Mouse (Mus musculus) brain, embryonic 14.5 days (tissue): ENCODE measurements around the gene Nacc2. TPM values are rescaled to one million over a fixed set of nuclear protein-coding genes. Genes with fewer than 3 reads are reported as not detected.

Source experiments
- DNase-seq: peaks from one replicate; pipeline ENCODE4 v3.0.0-alpha.2; 2011; ENCODE audit warnings: low read depth
- CTCF ChIP-seq: fragments of 200-500 bp; IDR thresholded peaks from 2 replicates; pipeline ENCODE4 v1.5.1; 2012; ENCODE audit warnings: inconsistent platforms, mild to moderate bottlenecking, moderate library complexity, borderline replicate concordance; ENCODE audit not compliant: insufficient read depth, insufficient read length; ENCODE audit errors: extremely low read depth
- POLR2A ChIP-seq: fragments of 200-500 bp; IDR thresholded peaks from 2 replicates; pipeline ENCODE4 v1.6.1; 2012; ENCODE audit warnings: mild to moderate bottlenecking, inconsistent platforms, borderline replicate concordance; ENCODE audit not compliant: poor library complexity, insufficient read depth, insufficient read length, severe bottlenecking; ENCODE audit errors: extremely low read depth
- polyA plus RNA-seq: library from polyadenylated mRNA; depleted of rRNA; stranded (reverse); fragments of >200 nt; gene quantifications from 2 replicates; pipeline ENCODE4 v1.2.3, GENCODE M21; 2012

Nacc2 gene
- polyA plus RNA-seq, 1 experiment: 14.8 TPM

- TF ChIP-seq CTCF (no peak), POLR2A (no peak)
- no peak for DNase-seq
These were observed 11.6 kb upstream of the Nacc2 start for GRCm38 (mm10) chr2:26134591-26134990.

DNA sequence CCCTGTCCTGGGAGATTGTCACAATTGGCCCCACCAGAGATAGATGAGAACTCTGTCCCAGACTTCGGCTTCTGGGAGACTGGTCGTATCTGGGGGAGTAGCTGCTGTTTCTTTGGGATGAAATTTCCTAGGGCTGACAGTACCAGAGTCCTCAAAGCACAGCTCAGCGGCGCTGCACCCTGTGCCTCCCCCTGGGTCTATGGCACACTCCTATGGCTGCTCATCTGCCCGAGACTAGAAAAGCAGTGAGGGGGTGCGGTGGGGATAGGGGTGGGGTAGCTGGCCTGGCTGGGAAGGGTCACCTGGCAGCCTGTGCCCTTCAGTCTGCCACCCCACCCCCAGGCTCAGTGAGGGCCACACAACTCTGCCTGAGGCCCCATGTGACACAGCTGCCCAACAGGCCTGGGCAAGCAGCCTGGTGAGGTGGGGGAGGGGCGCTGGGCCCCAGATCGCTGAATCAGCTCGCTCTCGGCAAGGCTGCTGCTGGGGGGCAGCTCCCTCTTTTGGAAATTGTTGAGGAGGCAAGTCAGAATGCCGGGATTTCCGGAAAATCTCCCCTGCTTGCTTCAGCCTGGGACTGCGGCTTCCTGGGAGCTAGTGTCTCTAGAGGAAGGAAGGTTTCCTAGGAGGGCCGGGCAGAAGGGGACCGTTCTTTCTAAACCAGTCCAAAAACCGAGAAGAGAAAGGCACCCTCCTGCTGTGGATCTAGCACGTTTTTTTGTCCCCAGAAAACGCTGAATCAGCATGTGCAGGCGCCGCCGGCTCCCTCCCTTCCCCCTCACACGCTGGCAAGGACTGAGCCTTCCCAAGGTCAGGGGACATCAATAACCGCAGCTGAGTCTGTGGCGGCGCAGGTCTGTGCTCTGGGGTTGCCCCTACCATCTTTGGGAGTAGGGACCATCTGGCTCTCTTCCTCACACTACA is 9.9 kb upstream of the Nacc2 start:
- TF ChIP-seq POLR2A (no peak), CTCF (peak; percentile 28; the same call in 1 of the 2 replicates)
- DNase-seq: peak; percentile 93

GRCm38 (mm10) chr2:26131327-26131726 is 8.3 kb upstream of the Nacc2 start:
- TF ChIP-seq POLR2A: no peak
- TF ChIP-seq CTCF: no peak
- DNase-seq: no peak

GRCm38 (mm10) chr2:26129962-26130361 is 6.9 kb upstream of the Nacc2 start:
- TF ChIP-seq CTCF (no peak), POLR2A (no peak)
- no peak for DNase-seq

GRCm38 (mm10) chr2:26129346-26129745 is 6.3 kb upstream of the Nacc2 start:
- TF ChIP-seq POLR2A: no peak
- no peak for TF ChIP-seq CTCF
- no peak for DNase-seq

DNA sequence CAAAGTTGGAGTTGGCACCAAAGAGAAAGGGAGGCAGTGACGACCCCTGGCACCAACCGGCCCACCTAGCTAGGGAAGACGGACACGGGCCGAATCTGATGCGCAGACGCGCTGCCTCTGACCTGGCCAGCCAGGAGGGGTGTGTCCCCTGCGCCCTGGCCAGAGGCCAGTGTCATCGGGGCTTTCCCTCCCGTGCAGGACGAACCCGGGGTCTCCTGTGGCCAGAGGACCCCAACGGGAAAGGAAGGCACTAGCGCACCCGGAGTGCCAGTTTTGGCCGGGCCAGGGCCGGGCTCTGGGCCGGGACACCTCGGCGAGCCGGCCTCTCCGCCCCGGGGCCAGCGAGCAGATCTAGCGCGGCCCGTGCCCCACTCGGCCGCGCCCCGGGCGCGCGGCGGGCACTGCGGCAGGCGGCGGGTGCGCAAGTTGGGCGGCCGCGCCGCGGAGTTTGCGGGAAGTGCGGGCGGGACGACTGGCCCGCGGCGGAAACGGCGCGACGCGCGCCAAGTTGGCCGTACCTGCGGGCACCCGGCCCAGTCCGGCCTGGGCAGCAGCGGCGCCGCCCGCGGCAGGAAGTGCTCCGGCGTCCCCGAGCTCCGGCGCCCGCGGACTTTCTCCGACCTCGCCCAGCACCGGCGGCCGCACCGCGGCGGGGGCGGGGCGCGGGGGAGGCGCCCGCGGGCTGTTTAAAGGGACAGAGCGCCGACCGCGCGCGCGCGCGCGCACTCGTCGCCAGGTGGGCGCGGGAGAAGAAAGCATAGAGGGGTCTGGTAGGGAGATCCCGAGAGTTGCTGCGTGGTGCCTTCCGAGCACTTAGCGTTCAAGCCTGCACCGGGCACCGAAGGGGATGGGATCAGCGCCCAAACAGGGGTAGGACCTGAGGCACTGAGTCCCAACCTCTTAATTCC is 595 bp downstream of the Nacc2 start:
- peak; percentile 47 for DNase-seq
- TF ChIP-seq POLR2A (no peak), CTCF (no peak)

- no peak for DNase-seq
- TF ChIP-seq POLR2A (no peak), CTCF (no peak)
These were observed 1.4 kb downstream of the Nacc2 start for GRCm38 (mm10) chr2:26121541-26122083.

DNA sequence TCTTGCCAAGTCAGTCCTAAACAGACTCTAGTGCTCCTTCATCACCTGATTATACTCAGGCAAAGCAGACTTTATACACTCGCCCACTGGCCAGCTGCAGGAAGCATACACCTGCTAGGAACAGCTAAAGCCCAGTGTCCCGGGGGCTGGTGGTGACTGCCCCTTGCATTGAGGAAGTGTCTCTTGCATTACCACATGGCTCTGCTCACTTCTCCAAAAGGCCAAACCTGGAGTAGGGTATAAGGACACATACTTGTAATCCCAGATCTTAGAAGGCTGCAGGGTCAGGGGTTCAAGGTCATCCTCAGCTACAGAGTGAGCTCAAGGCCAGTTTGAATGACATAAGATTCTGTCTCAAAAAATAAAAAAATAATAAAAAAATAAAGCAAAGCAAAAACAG is 3.4 kb downstream of the Nacc2 start:
- TF ChIP-seq POLR2A: no peak
- TF ChIP-seq CTCF: no peak
- no peak for DNase-seq

GRCm38 (mm10) chr2:26119310-26119592 is 3.8 kb downstream of the Nacc2 start:
- no peak for DNase-seq
- TF ChIP-seq POLR2A: no peak

DNA sequence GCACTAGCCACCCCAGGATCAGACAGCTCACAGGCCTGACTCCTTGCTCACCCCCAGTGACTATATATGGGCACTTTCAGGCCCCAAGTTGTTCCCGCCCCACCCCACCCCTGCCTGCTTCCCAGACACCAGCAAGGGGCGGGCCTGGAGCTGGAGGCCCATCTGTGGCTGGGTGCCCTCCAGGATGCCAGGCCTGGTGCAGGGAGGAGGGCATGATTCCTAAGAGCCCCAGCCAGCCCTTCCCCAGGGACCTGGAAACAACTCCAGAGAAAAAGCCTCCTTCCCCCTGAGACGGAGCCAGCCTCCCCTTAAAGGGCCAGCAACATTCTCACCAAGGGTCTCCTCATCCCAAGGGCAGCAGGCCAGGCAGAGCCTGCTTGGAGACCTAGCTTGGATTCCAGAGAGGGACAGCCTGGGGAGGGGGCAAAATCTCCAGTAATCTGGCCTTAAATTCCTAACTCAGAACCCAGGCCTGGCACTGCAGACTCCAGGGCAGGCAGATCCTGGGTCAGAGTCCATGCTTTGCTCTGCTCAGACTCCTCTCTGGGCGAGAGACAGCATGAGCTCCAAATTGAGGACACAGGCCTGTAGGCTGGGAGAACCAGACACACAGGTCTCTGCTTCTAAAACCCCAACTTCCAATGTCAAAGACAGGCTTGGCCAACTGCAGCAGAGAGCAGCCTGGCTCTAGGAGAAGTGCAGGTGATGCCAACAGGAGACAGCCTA is 4.3 kb downstream of the Nacc2 start:
- TF ChIP-seq CTCF (no peak), POLR2A (no peak)
- DNase-seq: peak; percentile 56

GRCm38 (mm10) chr2:26117580-26117979 is 5.4 kb downstream of the Nacc2 start:
- DNase-seq: no peak
- TF ChIP-seq CTCF: no peak
- no peak for TF ChIP-seq POLR2A
